Mouse (Mus musculus) MEL (cell line): ENCODE data around the gene Nck2.

Experiments
- CTCF ChIP-seq, 3 experiments: IDR thresholded peaks in 2 of 3; conservative IDR thresholded peaks in 1 of 3; 2 replicates each; pipeline ENCODE4 v1.5.1; 2011 to 2012; ENCODE audit warnings: low read length in 3 of 3, low read depth in 2 of 3, mild to moderate bottlenecking in 2 of 3, improper control_type of control experiment in 1 of 3, inconsistent platforms in 1 of 3, mixed read lengths in 1 of 3, moderate library complexity in 1 of 3; ENCODE audit not compliant: control insufficient read depth in 1 of 3, insufficient read depth in 1 of 3, poor library complexity in 1 of 3, severe bottlenecking in 1 of 3
- E2F4 ChIP-seq: IDR thresholded peaks from 2 replicates; pipeline ENCODE4 v1.6.1; 2011; ENCODE audit warnings: low read depth, low read length, improper control_type of control experiment, borderline replicate concordance
- EP300 ChIP-seq, 2 experiments: IDR thresholded peaks; 2 replicates each; pipeline ENCODE4 v1.6.1; 2011; ENCODE audit warnings: improper control_type of control experiment in 2 of 2, low read length in 2 of 2, low read depth in 1 of 2, mild to moderate bottlenecking in 1 of 2
- HCFC1 ChIP-seq: IDR thresholded peaks from 2 replicates; pipeline ENCODE4 v1.6.1; 2012; ENCODE audit warnings: low read depth, mild to moderate bottlenecking, inconsistent platforms, low read length, improper control_type of control experiment, moderate library complexity
- JUND ChIP-seq: IDR thresholded peaks from 2 replicates; pipeline ENCODE4 v1.6.1; 2011; ENCODE audit warnings: low read depth, mild to moderate bottlenecking, improper control_type of control experiment, low read length
- NELFE ChIP-seq: IDR thresholded peaks from 2 replicates; pipeline ENCODE4 v1.6.1; 2011; ENCODE audit warnings: low read depth, low read length, improper control_type of control experiment
- POLR2A ChIP-seq, 2 experiments: IDR thresholded peaks; 2 replicates each; pipeline ENCODE4 v1.6.1; 2011 to 2012; ENCODE audit warnings: low read length in 2 of 2, mild to moderate bottlenecking in 2 of 2, control low read depth in 1 of 2, improper control_type of control experiment in 1 of 2, low read depth in 1 of 2, moderate library complexity in 1 of 2; ENCODE audit not compliant: control insufficient read depth in 1 of 2, insufficient read depth in 1 of 2, poor library complexity in 1 of 2
- POLR2AphosphoS5 ChIP-seq: IDR thresholded peaks from 2 replicates; pipeline ENCODE4 v1.6.1; 2012; ENCODE audit warnings: low read depth, borderline replicate concordance, mild to moderate bottlenecking, inconsistent platforms, low read length, moderate library complexity, mixed read lengths
- SIN3A ChIP-seq: IDR thresholded peaks from 2 replicates; pipeline ENCODE4 v1.6.1; 2012; ENCODE audit warnings: low read length, improper control_type of control experiment, inconsistent platforms
- USF2 ChIP-seq, 2 experiments: IDR thresholded peaks; 2 replicates each; pipeline ENCODE4 v1.6.1; 2011 to 2012; ENCODE audit warnings: improper control_type of control experiment in 2 of 2, low read length in 2 of 2, borderline replicate concordance in 1 of 2, inconsistent platforms in 1 of 2, low read depth in 1 of 2, mild to moderate bottlenecking in 1 of 2; ENCODE audit not compliant: insufficient read depth in 1 of 2
- ZC3H11A ChIP-seq: IDR thresholded peaks from 2 replicates; pipeline ENCODE4 v1.6.1; 2012; ENCODE audit warnings: low read depth, mild to moderate bottlenecking, inconsistent platforms, low read length, improper control_type of control experiment
- ZMIZ1 ChIP-seq: IDR thresholded peaks from 2 replicates; pipeline ENCODE4 v1.6.1; 2012; ENCODE audit warnings: low read depth, mild to moderate bottlenecking, inconsistent platforms, low read length, improper control_type of control experiment, moderate library complexity

GRCm38 (mm10) chr1:43471180-43472045, 27.0 kb downstream of the Nck2 start:
- no peak for TF ChIP-seq E2F4
- no peak for TF ChIP-seq CTCF (IDR thresholded peaks at IDR 0.05 in 2 of 3, conservative IDR thresholded peaks at IDR 0.05 in 1 of 3; ENCODE audit: control insufficient read depth in 1 of 3, insufficient read depth in 1 of 3, low read depth in 2 of 3, low read length in 3 of 3, poor library complexity in 1 of 3, severe bottlenecking in 1 of 3)
- no peak for TF ChIP-seq SIN3A
- no peak for TF ChIP-seq ZC3H11A
- no peak for TF ChIP-seq HCFC1
- TF ChIP-seq ZMIZ1 = no peak
- no peak for TF ChIP-seq POLR2AphosphoS5
- no peak for TF ChIP-seq EP300 (IDR thresholded peaks at IDR 0.05; ENCODE audit: low read depth in 1 of 2, low read length in 2 of 2)
- no peak for TF ChIP-seq USF2 (IDR thresholded peaks at IDR 0.05; ENCODE audit: borderline replicate concordance in 1 of 2, insufficient read depth in 1 of 2, low read depth in 1 of 2, low read length in 2 of 2)
- TF ChIP-seq JUND = no peak
- no peak for TF ChIP-seq POLR2A (IDR thresholded peaks at IDR 0.05; ENCODE audit: control insufficient read depth in 1 of 2, insufficient read depth in 1 of 2, low read depth in 1 of 2, low read length in 2 of 2, poor library complexity in 1 of 2)
- no peak for TF ChIP-seq NELFE
